Mouse (Mus musculus): Measurements from ENCODE around the gene Gm26602. TPM values are rescaled to one million over a fixed set of nuclear protein-coding genes. Genes with fewer than 3 reads are reported as not detected.

The Gm26602 gene
- total RNA-seq, 2 experiments from 2014 or later, result not detected

- no peak for DNase-seq (ENCODE audit: low spot score in 2 of 2)
- intact Hi-C loops (cut with DNase I), result no loop called here
Measured at GRCm38 (mm10) chr10:79914131-79914947, 3.7 kb downstream of the Gm26602 start.

GRCm38 (mm10) chr10:79914948-79915596, 4.4 kb downstream of the Gm26602 start:
- intact Hi-C loops (cut with DNase I), result no loop called here
- no peak for DNase-seq (ENCODE audit: low spot score in 2 of 2)

GRCm38 (mm10) chr10:79916081-79916480, 5.4 kb downstream of the Gm26602 start:
- intact Hi-C loops (cut with DNase I), result no loop called here
- DNase-seq (ENCODE audit: low spot score in 2 of 2), result peak in 1 of 2 experiments; percentile 36

- DNase-seq (ENCODE audit: low spot score in 2 of 2), result peak; percentile 64 to 84
- intact Hi-C loops (cut with DNase I), result no loop called here
Measured at GRCm38 (mm10) chr10:79916808-79917531, 6.3 kb downstream of the Gm26602 start, which contains the start of gene Kiss1r. Gene Kiss1r (plus strand): TSS chr10:79916971.

- intact Hi-C loops (cut with DNase I), result no loop called here
- DNase-seq (ENCODE audit: low spot score in 2 of 2), result no peak
Measured at GRCm38 (mm10) chr10:79917532-79918100, 7.0 kb downstream of the Gm26602 start.

- DNase-seq (ENCODE audit: low spot score in 2 of 2), result no peak
- intact Hi-C loops (cut with DNase I), result no loop called here
Measured at GRCm38 (mm10) chr10:79918231-79919078, 7.8 kb downstream of the Gm26602 start.

GRCm38 (mm10) chr10:79919251-79919849, 8.7 kb downstream of the Gm26602 start:
- intact Hi-C loops (cut with DNase I), result no loop called here

GRCm38 (mm10) chr10:79920056-79920890, 9.6 kb downstream of the Gm26602 start:
- intact Hi-C loops (cut with DNase I), result no loop called here

More at GRCm38 (mm10) chr10:79919251-79919849, 8.7 kb downstream of the Gm26602 start:
- DNase-seq (ENCODE audit: low spot score in 2 of 2), result no peak

GRCm38 (mm10) chr10:79920958-79921535, 10.4 kb downstream of the Gm26602 start, which contains the start of gene R3hdm4:
Gene R3hdm4 (minus strand): TSS chr10:79921208.
- intact Hi-C loops (cut with DNase I), result no loop called here
- DNase-seq (ENCODE audit: low spot score in 2 of 2), result no peak

More at GRCm38 (mm10) chr10:79920056-79920890, 9.6 kb downstream of the Gm26602 start:
- DNase-seq (ENCODE audit: low spot score in 2 of 2), result no peak

- DNase-seq (ENCODE audit: low spot score in 2 of 2), result no peak
- intact Hi-C loops (cut with DNase I), result no loop called here
Measured at GRCm38 (mm10) chr10:79921572-79921971, 10.9 kb downstream of the Gm26602 start.

- intact Hi-C loops (cut with DNase I), result loop anchor here (1.0 to 2.0 kb wide), 4 partner anchors 30 to 91 kb away; no protein-coding TSS in a partner anchor
Measured at GRCm38 (mm10) chr10:79924998-79925784, 14.5 kb downstream of the Gm26602 start.

GRCm38 (mm10) chr10:79925785-79926490, 15.3 kb downstream of the Gm26602 start:
- intact Hi-C loops (cut with DNase I), result loop anchor here (1.0 to 2.0 kb wide), 4 partner anchors 29 to 92 kb away; no protein-coding TSS in a partner anchor
- no peak for DNase-seq (ENCODE audit: low spot score in 2 of 2)

More at GRCm38 (mm10) chr10:79924998-79925784, 14.5 kb downstream of the Gm26602 start:
- peak; percentile 96 to 97 for DNase-seq (ENCODE audit: low spot score in 2 of 2)

GRCm38 (mm10) chr10:79926491-79927323, 16.1 kb downstream of the Gm26602 start, which contains the start of gene Arid3a:
Gene Arid3a (plus strand): TSS chr10:79927043.
- DNase-seq (ENCODE audit: low spot score in 2 of 2), result peak; percentile 86 to 87
- intact Hi-C loops (cut with DNase I), result no loop called here

GRCm38 (mm10) chr10:79927324-79928029, 16.8 kb downstream of the Gm26602 start:
- DNase-seq (ENCODE audit: low spot score in 2 of 2), result peak in 1 of 2 experiments; percentile 51
- intact Hi-C loops (cut with DNase I), result no loop called here
